Mouse (Mus musculus) brain, embryonic 14.5 days (tissue): ENCODE measurements at regions not wholly inside any gene's neighbourhood (a gene's known extent, or its start where the extent isn't known, plus 50 kb on each side); places are given as distances from the start of the nearest gene placed in this dataset.
A peak's percentile ranks its signal among the peaks of the same experiment; 100 is the strongest.

Experiments
- DNase-seq: peaks from one replicate; pipeline ENCODE4 v3.0.0-alpha.2; 2011; ENCODE audit warnings: low read depth
- CTCF ChIP-seq: fragments of 200-500 bp; IDR thresholded peaks from 2 replicates; pipeline ENCODE4 v1.5.1; 2012; ENCODE audit warnings: inconsistent platforms, mild to moderate bottlenecking, moderate library complexity, borderline replicate concordance; ENCODE audit not compliant: insufficient read depth, insufficient read length; ENCODE audit errors: extremely low read depth
- POLR2A ChIP-seq: fragments of 200-500 bp; IDR thresholded peaks from 2 replicates; pipeline ENCODE4 v1.6.1; 2012; ENCODE audit warnings: mild to moderate bottlenecking, inconsistent platforms, borderline replicate concordance; ENCODE audit not compliant: poor library complexity, insufficient read depth, insufficient read length, severe bottlenecking; ENCODE audit errors: extremely low read depth

DNA sequence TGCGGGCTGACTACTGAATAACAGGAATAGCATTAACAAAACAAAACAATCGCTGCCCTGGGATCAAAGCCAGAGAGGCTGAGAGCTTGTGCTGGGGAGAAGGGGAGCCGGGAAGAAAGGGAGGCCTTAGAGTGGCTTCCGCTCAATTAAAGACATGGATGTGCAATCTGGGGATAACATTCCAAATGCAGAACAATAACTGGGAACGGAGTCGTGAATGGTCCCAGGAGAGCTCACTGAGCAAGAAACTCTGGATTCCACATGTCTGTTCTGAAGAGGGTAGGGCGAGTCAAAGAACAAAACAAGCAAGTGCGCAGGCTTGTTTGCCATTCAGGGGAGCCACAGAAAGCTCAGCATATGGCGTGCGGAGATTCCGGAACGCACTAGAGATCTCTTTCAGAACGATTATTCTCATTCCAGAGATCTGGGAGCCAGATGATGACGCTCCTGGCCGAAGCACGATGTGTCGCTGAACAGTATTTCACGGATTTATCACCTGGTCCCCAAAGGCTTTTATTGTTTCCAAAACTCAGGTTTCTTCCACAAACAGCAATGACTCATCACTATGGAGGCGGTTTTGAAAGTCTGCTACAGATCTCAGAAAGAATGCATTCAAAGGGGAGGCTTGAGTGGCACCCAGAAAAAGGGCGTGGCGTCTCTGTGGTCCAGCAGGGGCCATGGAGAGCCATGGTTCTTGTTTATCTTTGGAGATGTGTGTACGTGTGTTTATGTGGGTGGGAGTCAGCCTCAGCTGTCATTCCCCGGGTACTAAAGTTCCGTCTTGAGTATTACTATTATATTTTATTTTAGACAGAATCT, 159.0 kb downstream of the Slc4a3 start:
- no peak for TF ChIP-seq CTCF
- TF ChIP-seq POLR2A, result no peak

DNA sequence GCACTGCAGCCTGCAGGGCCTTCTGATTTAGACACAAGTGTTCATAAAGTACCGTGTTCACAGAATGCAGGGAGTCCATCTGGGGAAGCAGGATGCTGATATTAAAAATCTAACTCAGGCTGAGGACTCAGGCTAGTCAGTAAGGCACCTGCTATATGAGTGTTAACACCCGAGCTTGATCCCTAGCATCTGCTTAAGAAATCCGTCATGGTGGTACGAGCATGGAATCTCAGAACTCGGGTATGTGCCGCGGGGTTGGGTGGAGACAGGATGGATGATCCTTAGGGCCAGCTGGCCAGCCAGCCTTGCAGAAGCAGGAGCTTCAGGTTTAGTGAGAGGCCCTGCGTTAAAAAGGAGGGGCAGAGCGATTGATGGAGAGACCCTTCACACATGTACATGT, 160.1 kb downstream of the Slc4a3 start:
- no peak for DNase-seq
- TF ChIP-seq CTCF (no peak), POLR2A (no peak)

More for the DNA sequence above, 159.0 kb downstream of the Slc4a3 start:
- DNase-seq, result peak; percentile 94

DNA sequence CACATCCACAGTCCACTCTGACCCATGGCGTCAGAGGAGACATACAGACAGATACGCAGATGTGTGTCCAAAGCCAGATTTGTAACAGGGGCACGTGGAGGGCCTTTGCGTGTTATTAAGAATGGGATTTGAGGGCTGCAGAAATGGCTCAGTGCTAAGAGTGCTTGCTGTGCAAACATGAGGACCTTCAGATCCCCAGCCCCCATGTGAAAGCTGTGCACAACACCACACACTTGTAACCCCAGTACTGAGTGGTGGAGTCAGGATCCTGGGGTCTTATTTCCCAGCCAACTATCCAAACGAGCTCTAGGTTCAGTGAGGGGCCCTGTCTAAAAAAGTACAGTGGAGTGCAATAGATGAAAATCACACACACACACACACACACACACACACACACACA, 177.4 kb downstream of the Slc4a3 start:
- no peak for DNase-seq
- TF ChIP-seq CTCF (no peak), POLR2A (no peak)

DNA sequence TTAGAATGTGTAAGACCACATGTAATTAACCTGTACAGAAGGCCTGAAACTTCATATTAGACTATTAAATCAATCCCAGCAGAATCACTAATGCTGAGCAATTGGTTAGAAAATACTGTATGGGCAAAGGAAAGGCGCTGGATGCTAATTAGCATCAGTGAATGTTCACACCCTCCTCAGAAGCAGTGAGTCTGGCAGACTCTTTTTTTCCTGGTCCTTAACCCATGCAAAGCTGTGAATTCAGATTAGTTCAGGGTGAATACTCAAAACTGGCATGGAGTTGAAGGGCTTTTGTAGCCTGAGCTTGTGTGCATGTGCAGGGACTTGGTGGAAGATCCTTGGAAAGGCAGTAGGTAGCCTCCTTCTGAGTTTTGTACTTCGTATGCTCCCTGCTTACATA, 179.3 kb downstream of the Slc4a3 start:
- DNase-seq, result peak; percentile 95
- no peak for TF ChIP-seq CTCF
- TF ChIP-seq POLR2A, result no peak

DNA sequence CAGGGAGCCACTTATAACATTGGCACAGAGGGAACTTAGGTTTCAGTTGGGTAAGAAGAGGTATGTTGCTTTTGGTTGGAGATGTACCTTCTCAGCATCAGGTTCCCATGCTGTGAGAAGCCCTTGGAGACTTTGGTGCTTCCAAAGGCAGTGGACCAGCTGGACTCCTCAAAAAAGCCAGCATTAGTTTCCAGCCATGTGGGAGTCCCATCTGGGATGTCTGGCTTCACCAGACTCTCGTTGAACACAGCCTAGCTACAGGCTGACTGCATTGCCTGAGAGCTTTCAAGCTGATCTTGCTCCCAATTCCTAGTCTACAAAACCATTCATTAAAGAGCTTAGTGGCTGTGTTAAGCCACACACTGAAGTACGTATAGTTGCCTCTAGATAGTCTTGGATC, 182.8 kb downstream of the Slc4a3 start:
- TF ChIP-seq POLR2A (no peak), CTCF (no peak)

DNA sequence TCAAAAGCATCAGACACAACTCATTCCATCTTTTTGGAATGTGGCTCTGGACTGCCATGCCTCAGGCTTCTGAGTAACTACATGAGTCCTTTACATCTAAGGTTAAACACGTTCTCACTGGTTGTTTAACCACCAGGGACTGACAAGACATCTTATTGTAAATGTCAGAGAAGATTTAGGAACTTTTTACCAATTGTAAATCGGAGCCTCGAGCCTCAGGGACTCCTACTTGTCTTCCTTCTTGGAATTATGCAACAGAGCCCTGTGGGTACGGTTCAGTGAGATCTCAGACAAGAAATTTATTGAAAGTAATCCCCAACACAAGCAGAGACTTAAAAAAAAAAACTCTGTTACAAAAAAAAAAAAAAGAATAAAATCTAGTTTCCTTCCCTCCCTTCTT, 187.7 kb downstream of the Slc4a3 start:
- no peak for DNase-seq
- no peak for TF ChIP-seq CTCF
- no peak for TF ChIP-seq POLR2A

More for the DNA sequence above, 182.8 kb downstream of the Slc4a3 start:
- DNase-seq, result peak; percentile 38

DNA sequence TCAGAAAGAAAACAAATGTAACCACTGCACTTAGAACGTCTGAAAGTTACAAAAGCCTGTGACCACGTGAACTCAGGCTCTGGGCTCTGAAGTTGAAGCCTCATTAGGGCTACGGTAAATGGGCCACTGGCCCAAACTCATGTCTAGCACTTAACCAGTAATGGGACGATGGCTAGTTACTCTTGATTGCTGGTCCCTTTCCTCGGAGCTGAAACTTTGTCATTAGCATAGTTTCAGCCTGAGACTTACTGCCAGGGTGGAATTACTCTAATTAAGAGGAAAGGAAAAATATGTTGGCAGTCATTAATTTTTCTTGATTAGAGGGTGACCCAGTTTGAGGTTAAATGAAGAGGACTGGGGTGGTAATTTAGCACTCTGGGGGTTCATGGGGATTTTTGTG, 192.6 kb downstream of the Slc4a3 start:
- peak; percentile 85 for DNase-seq
- TF ChIP-seq CTCF, result no peak
- TF ChIP-seq POLR2A, result no peak

GRCm38 (mm10) chr1:75749665-75750221, 203.7 kb downstream of the Slc4a3 start:
- DNase-seq, result peak; percentile 83

GRCm38 (mm10) chr1:75772131-75772530, 226.1 kb downstream of the Slc4a3 start:
- TF ChIP-seq CTCF (no peak), POLR2A (no peak)

More at GRCm38 (mm10) chr1:75749665-75750221, 203.7 kb downstream of the Slc4a3 start:
- no peak for TF ChIP-seq POLR2A
- no peak for TF ChIP-seq CTCF

GRCm38 (mm10) chr1:75773014-75773413, 226.9 kb downstream of the Slc4a3 start:
- TF ChIP-seq POLR2A (no peak), CTCF (no peak)

More at GRCm38 (mm10) chr1:75772131-75772530, 226.1 kb downstream of the Slc4a3 start:
- no peak for DNase-seq

GRCm38 (mm10) chr1:75778889-75779288, 232.8 kb downstream of the Slc4a3 start:
- no peak for TF ChIP-seq CTCF
- no peak for TF ChIP-seq POLR2A
- DNase-seq, result peak; percentile 65

More at GRCm38 (mm10) chr1:75773014-75773413, 226.9 kb downstream of the Slc4a3 start:
- DNase-seq, result no peak
